Mouse (Mus musculus) layer of hippocampus, adult 2 months (tissue): ENCODE measurements around the gene Cdh13. TPM values are rescaled to one million over a fixed set of nuclear protein-coding genes. Genes with fewer than 3 reads are reported as not detected.
"Not testable (repeated sequence)": the region's sequence is repeated elsewhere in the genome, so short reads cannot be mapped to it uniquely, and the experiment has no call there.

Experiments used
- DNase-seq, 2 experiments: peaks; one replicate each; pipeline ENCODE4 v3.0.0; 2022; ENCODE audit warnings: low spot score in 2 of 2
- H3K27ac ChIP-seq: fragments of 200-600 bp; 2 replicates; pipeline ENCODE4 v1.8.1; 2022
- H3K4me3 ChIP-seq: fragments of 200-600 bp; 2 replicates; pipeline ENCODE4 v1.8.1; 2022; ENCODE audit warnings: mild to moderate bottlenecking
- CTCF ChIP-seq: fragments of 200-600 bp; conservative IDR thresholded peaks from 2 replicates; pipeline ENCODE4 v1.8.1; 2022; ENCODE audit warnings: antibody characterized with exemption, mild to moderate bottlenecking, moderate library complexity
- total RNA-seq, 2 experiments: library from RNA; stranded (reverse); gene quantifications; 2 replicates each; pipeline ENCODE4 v1.2.3; 2021

Gene Cdh13
- total RNA-seq, 2 experiments from 2014 or later = 39.3 to 39.9 TPM

- no peak for TF ChIP-seq CTCF
These were observed 975.1 kb downstream of the Cdh13 start for GRCm38 (mm10) chr8:119258642-119259041.

GRCm38 (mm10) chr8:119263750-119264149 is 980.2 kb downstream of the Cdh13 start:
- no peak for TF ChIP-seq CTCF
- Histone ChIP-seq H3K27ac (no peak overlapping the region), H3K4me3 (no peak overlapping the region)
- no peak for DNase-seq

More at GRCm38 (mm10) chr8:119258642-119259041, 975.1 kb downstream of the Cdh13 start:
- no peak overlapping the region for H3K4me3 ChIP-seq
- H3K27ac ChIP-seq = no peak overlapping the region
- DNase-seq = no peak

- Histone ChIP-seq H3K27ac (no peak overlapping the region), H3K4me3 (no peak overlapping the region)
- no peak for DNase-seq
- no peak for TF ChIP-seq CTCF
These were observed 982.8 kb downstream of the Cdh13 start for GRCm38 (mm10) chr8:119266304-119266703.

GRCm38 (mm10) chr8:119269576-119269975 is 986.0 kb downstream of the Cdh13 start:
- DNase-seq = no peak
- H3K4me3 ChIP-seq = no peak overlapping the region
- no peak overlapping the region for H3K27ac ChIP-seq
- no peak for TF ChIP-seq CTCF

GRCm38 (mm10) chr8:119270371-119270770 is 986.8 kb downstream of the Cdh13 start:
- Histone ChIP-seq H3K27ac (no peak overlapping the region), H3K4me3 (no peak overlapping the region)
- DNase-seq = no peak
- TF ChIP-seq CTCF = no peak

GRCm38 (mm10) chr8:119272891-119273290 is 989.4 kb downstream of the Cdh13 start:
- H3K27ac ChIP-seq = no peak overlapping the region
- no peak for DNase-seq
- TF ChIP-seq CTCF = no peak
- no peak overlapping the region for H3K4me3 ChIP-seq

- no peak for DNase-seq
- Histone ChIP-seq H3K4me3 (no peak overlapping the region), H3K27ac (no peak overlapping the region)
- no peak for TF ChIP-seq CTCF
These were observed 991.9 kb downstream of the Cdh13 start for GRCm38 (mm10) chr8:119275442-119275841.

- no peak overlapping the region for H3K27ac ChIP-seq
- TF ChIP-seq CTCF = no peak
- H3K4me3 ChIP-seq = no peak overlapping the region
- no peak for DNase-seq
These were observed 993.5 kb downstream of the Cdh13 start for GRCm38 (mm10) chr8:119277047-119277451.

GRCm38 (mm10) chr8:119281761-119282160 is 998.2 kb downstream of the Cdh13 start:
- no peak for TF ChIP-seq CTCF
- no peak for DNase-seq
- no peak overlapping the region for H3K4me3 ChIP-seq
- no peak overlapping the region for H3K27ac ChIP-seq

- TF ChIP-seq CTCF = no peak
- no peak for DNase-seq
- no peak overlapping the region for H3K27ac ChIP-seq
- no peak overlapping the region for H3K4me3 ChIP-seq
These were observed 1001.0 kb downstream of the Cdh13 start for GRCm38 (mm10) chr8:119284516-119284915.

GRCm38 (mm10) chr8:119284920-119285319 is 1001.4 kb downstream of the Cdh13 start:
- no peak overlapping the region for H3K27ac ChIP-seq
- H3K4me3 ChIP-seq = no peak overlapping the region
- no peak for TF ChIP-seq CTCF
- DNase-seq = no peak

- peak; percentile 40 for TF ChIP-seq CTCF
- no peak for DNase-seq
- H3K4me3 ChIP-seq = no peak overlapping the region
- H3K27ac ChIP-seq = no peak overlapping the region
These were observed 1011.9 kb downstream of the Cdh13 start for GRCm38 (mm10) chr8:119295477-119295876.

- peak; percentile 74 for TF ChIP-seq CTCF
- not testable (repeated sequence) for H3K27ac ChIP-seq, H3K4me3 ChIP-seq
- DNase-seq = peak; percentile 10 to 66
These were observed 1014.2 kb downstream of the Cdh13 start for GRCm38 (mm10) chr8:119297752-119298151.

GRCm38 (mm10) chr8:119300335-119300734 is 1016.8 kb downstream of the Cdh13 start:
- peak; percentile 50 for TF ChIP-seq CTCF
- Histone ChIP-seq H3K4me3 (no peak overlapping the region), H3K27ac (no peak overlapping the region)
- DNase-seq = no peak

- no peak for TF ChIP-seq CTCF
- DNase-seq = peak; percentile 29 to 47
- no peak overlapping the region for H3K4me3 ChIP-seq
- H3K27ac ChIP-seq = peak overlapping the region; percentile 61
These were observed 1020.7 kb downstream of the Cdh13 start for GRCm38 (mm10) chr8:119304196-119304595.
